Mouse (Mus musculus): ENCODE measurements at regions not wholly inside any gene's neighbourhood (a gene's known extent, or its start where the extent isn't known, plus 50 kb on each side); places are given as distances from the start of the nearest gene placed in this dataset.
"Not testable (repeated sequence)": the region's sequence is repeated elsewhere in the genome, so short reads cannot be mapped to it uniquely, and the experiment has no call there.

DNA sequence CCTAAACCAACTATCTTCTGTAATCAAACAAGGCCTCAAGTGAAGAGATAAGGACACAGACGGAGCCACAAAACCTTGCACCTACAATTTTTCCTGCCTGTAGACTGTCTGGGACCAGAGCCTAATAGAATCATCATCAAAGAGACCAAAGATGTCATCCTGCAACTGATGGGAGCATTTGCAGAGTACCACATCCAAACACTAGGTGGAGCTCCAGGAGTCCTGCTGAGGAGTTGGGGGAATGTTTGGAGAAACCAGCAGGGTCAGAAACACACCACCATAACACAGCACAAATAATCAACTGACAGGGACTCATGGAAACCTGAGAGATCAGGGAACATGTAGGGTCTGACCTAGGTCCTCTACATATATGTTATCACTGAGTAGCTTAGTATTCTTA is 160.9 kb downstream of the Gm6760 start:
- Histone ChIP-seq H3K9ac (replicated peaks; ENCODE audit: low read depth, low read length) (no peak overlapping the region), H3K36me3 (replicated peaks; ENCODE audit: control insufficient read depth, insufficient read depth, low read length) (no peaks in the 10 kb centered on the region), H3K4me1 (ENCODE audit: control insufficient read depth, insufficient read depth) (no peaks in the 10 kb centered on the region), H3K27me3 (ENCODE audit: control insufficient read depth, insufficient read depth, low read length) (no peaks in the 10 kb centered on the region), H3K27ac (ENCODE audit: low read depth) (no peak overlapping the region), H3K4me2 (ENCODE audit: low read depth, low read length) (no peak overlapping the region), H3K9me3 (replicated peaks; ENCODE audit: control insufficient read depth, low read length) (no peaks in the 10 kb centered on the region), H3K4me3 (ENCODE audit: low read depth, low read length) (no peak overlapping the region)
- no peak for ATAC-seq (ENCODE audit: insufficient read depth, low read depth)
- WGBS = 0% methylated on average over 1 of the region's 1 CpGs
- peak; percentile 11 for DNase-seq (ENCODE audit: low spot score)
- TF ChIP-seq CTCF (IDR thresholded peaks at IDR 0.05; ENCODE audit: low read depth) (peak; percentile 61), EP300 (IDR thresholded peaks at IDR 0.05; ENCODE audit: low read depth) (no peak)

DNA sequence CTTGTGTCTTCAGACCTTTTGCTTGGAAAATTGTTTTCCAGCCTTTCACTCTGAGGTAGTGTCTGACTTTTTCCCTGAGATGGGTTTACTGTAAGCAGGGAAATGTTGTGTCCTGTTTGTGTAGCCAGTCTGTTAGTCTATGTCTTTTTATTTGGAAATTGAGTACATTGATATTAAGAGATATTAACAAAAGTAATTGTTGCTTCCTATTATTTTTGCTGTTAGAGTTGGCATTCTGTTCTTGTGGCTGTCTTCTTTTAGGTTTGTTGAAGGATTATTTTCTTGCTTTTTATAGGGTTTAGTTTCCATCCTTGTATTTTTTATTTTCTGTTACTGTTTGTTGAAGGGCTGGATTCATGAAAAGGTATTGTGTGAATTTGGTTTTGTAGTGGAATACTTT is 179.6 kb downstream of the Gm6760 start:
- not testable (repeated sequence) for H3K4me1 ChIP-seq (ENCODE audit: control insufficient read depth, insufficient read depth); H3K9ac ChIP-seq (replicated peaks; ENCODE audit: low read depth, low read length); ATAC-seq (ENCODE audit: insufficient read depth, low read depth); H3K4me2 ChIP-seq (ENCODE audit: low read depth, low read length); H3K27me3 ChIP-seq (ENCODE audit: control insufficient read depth, insufficient read depth, low read length); H3K36me3 ChIP-seq (replicated peaks; ENCODE audit: control insufficient read depth, insufficient read depth, low read length); H3K4me3 ChIP-seq (ENCODE audit: low read depth, low read length); H3K9me3 ChIP-seq (replicated peaks; ENCODE audit: control insufficient read depth, low read length); DNase-seq (ENCODE audit: low spot score); H3K27ac ChIP-seq (ENCODE audit: low read depth)

All from heart, postnatal 0 days (tissue).